Mouse (Mus musculus): ENCODE data around the gene Zfp64. TPM values are rescaled to one million over a fixed set of nuclear protein-coding genes. Genes with fewer than 3 reads are reported as not detected.
A peak's percentile ranks its signal among the peaks of the same experiment; 100 is the strongest.

The Zfp64 gene
- polyA plus RNA-seq, 1 experiment: 18.9 TPM

DNA sequence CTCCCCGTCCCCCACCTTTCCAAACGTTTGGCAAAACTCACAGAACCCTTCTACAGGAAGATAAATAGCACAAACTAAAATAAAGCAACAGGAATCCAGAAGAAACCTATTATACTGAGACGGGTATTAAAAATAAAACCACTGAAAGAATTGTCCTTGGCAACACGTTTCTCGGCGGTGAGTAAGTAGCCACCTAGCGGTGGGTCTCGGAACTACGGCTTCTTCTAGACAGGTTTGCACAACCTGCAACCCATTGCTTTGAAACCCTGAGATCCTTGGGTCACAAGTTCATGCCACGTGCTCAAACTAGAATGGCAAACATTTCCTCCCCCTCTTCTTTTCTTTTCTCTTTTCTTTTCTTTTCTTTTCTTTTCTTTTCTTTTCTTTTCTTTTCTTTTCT lies 25.7 kb downstream of the Zfp64 start:
- H3K4me1 ChIP-seq (ENCODE audit: control insufficient read depth, insufficient read depth, low read length): no peaks in the 10 kb centered on the region
- H3K27ac ChIP-seq (ENCODE audit: insufficient read depth, low read length): no peak overlapping the region
- peak; percentile 61 for TF ChIP-seq CTCF (IDR thresholded peaks at IDR 0.05; ENCODE audit: extremely low read depth, insufficient read depth, low read length)
- no peak for TF ChIP-seq POLR2A (IDR thresholded peaks at IDR 0.05; ENCODE audit: extremely low read depth, insufficient read depth, low read length)
- H3K4me3 ChIP-seq (ENCODE audit: insufficient read depth, low read length): no peak overlapping the region

DNA sequence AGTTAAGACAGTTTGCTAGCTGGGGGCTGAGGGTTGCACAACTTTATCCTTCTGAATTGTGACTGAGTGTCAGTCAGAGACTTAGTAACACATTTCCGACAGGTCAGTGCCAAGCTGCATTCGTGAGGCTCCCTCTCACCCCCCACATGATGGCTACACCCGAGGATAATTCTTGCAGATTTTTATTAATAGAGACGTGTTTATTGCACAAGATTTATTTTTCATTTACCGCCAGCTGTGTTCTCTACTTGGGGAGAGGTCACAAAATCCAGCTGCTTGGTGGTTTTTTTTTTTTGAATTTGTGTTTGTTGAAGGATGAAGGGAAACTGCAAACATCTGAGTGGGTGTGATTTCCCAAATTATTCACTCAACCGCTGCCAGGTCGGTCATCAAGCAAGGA lies 28.0 kb downstream of the Zfp64 start:
- Histone ChIP-seq H3K27ac (ENCODE audit: insufficient read depth, low read length) (no peak overlapping the region), H3K4me1 (ENCODE audit: control insufficient read depth, insufficient read depth, low read length) (no peaks in the 10 kb centered on the region), H3K4me3 (ENCODE audit: insufficient read depth, low read length) (no peak overlapping the region)
- TF ChIP-seq CTCF (IDR thresholded peaks at IDR 0.05; ENCODE audit: extremely low read depth, insufficient read depth, low read length): no peak
- TF ChIP-seq POLR2A (IDR thresholded peaks at IDR 0.05; ENCODE audit: extremely low read depth, insufficient read depth, low read length): no peak

DNA sequence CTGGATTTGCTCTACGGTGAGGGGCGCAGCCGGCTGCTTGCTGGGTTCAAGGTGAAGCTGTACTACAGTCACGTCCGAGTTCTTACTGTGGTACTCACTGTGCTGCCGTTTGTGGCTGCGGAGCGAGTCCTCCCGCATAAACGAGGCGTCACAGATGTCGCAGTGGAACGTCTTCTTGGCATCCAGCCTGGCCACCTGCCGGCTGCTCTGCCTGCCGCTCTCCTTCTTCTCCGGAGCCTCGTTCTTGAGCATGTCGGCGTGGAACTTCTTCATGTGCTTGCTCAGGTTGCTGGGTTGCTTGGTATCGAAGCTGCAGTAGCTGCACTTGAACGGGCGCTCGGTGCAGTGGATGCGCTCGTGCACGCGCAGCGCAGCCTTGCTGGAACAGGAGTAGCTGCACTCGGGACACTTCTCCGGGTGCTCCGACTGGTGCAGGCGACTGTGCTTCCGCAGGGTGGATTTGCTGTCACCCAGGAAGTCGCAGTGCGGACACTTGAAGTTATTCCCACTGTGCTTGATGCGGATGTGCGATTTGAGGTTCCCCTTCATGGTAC lies 29.1 kb downstream of the Zfp64 start:
- Histone ChIP-seq H3K27ac (ENCODE audit: insufficient read depth, low read length) (no peak overlapping the region), H3K4me1 (ENCODE audit: control insufficient read depth, insufficient read depth, low read length) (no peaks in the 10 kb centered on the region), H3K4me3 (ENCODE audit: insufficient read depth, low read length) (no peak overlapping the region)
- TF ChIP-seq CTCF (IDR thresholded peaks at IDR 0.05; ENCODE audit: extremely low read depth, insufficient read depth, low read length): no peak
- peak; percentile 39; the same call in 1 of the 2 replicates for TF ChIP-seq POLR2A (IDR thresholded peaks at IDR 0.05; ENCODE audit: extremely low read depth, insufficient read depth, low read length)

DNA sequence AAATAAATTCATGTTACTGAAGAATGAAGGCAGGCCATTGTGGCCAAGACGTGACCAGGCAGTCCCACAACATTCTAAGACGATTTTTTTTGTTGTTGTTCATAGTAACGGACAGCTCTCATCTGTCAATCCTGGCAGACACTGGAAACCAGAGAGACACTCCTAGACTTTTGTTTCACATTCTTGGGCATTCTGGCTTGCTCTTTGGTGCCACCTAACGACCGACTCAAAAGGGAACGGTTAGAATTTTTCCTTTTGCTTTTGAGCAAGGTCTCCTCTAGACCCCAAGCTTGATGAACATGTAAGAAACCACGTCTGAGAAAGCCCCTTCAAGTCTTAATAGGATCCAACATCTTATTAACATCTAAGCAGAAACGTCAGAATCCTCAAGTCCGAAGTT lies 31.7 kb downstream of the Zfp64 start:
- no peak overlapping the region for H3K27ac ChIP-seq (ENCODE audit: insufficient read depth, low read length)
- H3K4me1 ChIP-seq (ENCODE audit: control insufficient read depth, insufficient read depth, low read length): no peaks in the 10 kb centered on the region
- no peak overlapping the region for H3K4me3 ChIP-seq (ENCODE audit: insufficient read depth, low read length)
- TF ChIP-seq POLR2A (IDR thresholded peaks at IDR 0.05; ENCODE audit: extremely low read depth, insufficient read depth, low read length) (no peak), CTCF (IDR thresholded peaks at IDR 0.05; ENCODE audit: extremely low read depth, insufficient read depth, low read length) (peak; percentile 64)

DNA sequence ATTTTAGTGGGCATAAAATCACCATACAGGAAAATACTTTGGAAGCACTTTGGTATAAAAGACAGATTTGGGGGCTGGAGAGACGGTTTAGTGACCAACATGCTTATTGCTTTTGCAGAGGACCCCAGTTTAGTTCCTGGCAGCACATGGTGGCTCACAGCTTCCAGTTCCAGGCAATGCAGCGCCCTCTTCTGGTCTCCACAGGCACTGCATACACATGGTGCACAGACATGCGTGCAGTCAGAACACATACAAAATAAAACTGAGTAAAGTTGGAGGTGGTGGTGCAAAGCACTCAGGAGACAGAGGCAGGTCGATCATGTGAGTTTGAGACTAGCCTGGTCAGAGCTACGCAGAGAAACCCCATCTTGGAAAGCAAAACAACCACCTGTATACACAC lies 32.9 kb downstream of the Zfp64 start:
- H3K4me3 ChIP-seq (ENCODE audit: insufficient read depth, low read length): no peak overlapping the region
- no peaks in the 10 kb centered on the region for H3K4me1 ChIP-seq (ENCODE audit: control insufficient read depth, insufficient read depth, low read length)
- no peak overlapping the region for H3K27ac ChIP-seq (ENCODE audit: insufficient read depth, low read length)
- TF ChIP-seq CTCF (IDR thresholded peaks at IDR 0.05; ENCODE audit: extremely low read depth, insufficient read depth, low read length) (peak; percentile 14; the same call in 1 of the 2 replicates), POLR2A (IDR thresholded peaks at IDR 0.05; ENCODE audit: extremely low read depth, insufficient read depth, low read length) (no peak)

DNA sequence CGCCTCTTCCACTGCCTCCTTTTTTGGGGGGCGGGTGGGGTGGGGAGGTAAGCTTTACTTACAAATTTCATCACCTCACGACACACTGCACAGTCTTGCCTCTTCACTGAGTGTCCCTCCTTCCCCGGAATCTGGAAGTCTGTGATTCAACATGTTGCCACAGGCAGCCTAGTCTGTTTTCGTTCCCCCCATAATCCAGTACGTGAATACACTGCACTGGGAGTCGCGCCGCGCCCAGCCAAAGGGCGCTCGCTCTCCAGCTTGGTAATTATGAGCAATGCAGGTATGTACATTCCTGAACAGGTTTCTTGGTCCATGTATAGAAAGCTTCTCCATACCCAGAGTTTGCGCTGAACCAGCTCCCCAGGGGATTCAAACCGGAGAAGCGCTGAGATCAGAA lies 35.4 kb downstream of the Zfp64 start:
- TF ChIP-seq CTCF (IDR thresholded peaks at IDR 0.05; ENCODE audit: extremely low read depth, insufficient read depth, low read length) (no peak), POLR2A (IDR thresholded peaks at IDR 0.05; ENCODE audit: extremely low read depth, insufficient read depth, low read length) (no peak)
- Histone ChIP-seq H3K4me1 (ENCODE audit: control insufficient read depth, insufficient read depth, low read length) (no peaks in the 10 kb centered on the region), H3K4me3 (ENCODE audit: insufficient read depth, low read length) (no peak overlapping the region), H3K27ac (ENCODE audit: insufficient read depth, low read length) (no peak overlapping the region)

DNA sequence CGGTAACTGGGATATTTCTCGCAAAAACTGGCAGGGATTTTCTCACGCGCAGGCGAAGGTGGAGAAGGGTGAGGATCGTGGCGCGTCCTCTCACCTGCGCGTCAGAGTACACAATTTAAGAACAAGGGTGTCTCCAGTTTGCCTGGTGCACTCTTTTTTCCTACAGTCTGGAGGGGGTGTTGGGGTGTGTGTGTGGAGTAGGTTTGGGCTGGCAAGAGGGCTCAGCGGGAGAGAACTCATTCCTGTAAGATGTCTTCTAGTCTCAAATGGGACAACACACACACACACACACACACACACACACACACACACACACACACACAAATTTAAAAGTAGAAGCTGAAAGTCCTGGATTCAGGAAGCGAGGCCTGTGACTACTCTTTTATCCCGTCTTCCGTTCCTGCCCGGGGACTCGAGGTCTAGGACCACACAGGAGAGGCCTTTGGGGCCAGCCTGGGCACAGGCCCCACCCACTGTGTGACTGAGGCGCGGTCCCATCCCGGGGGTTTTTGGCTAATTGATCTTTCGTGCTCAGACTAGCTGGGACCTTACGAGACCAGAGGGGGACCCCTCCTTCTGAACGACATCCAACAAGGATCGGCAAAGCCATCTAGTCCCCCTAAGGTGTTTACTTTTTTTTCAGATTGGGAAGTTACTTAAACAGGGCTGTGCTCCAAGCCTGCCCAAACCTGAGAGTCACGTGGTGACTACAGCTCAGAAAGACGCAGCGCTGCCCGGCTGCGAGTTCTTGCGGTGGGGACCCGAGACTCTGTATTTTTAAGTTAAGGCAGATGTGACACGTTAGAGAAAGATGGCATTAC lies 42.3 kb downstream of the Zfp64 start:
- H3K27ac ChIP-seq (ENCODE audit: insufficient read depth, low read length): no peak overlapping the region
- H3K4me1 ChIP-seq (ENCODE audit: control insufficient read depth, insufficient read depth, low read length): no peaks in the 10 kb centered on the region
- no peak for TF ChIP-seq POLR2A (IDR thresholded peaks at IDR 0.05; ENCODE audit: extremely low read depth, insufficient read depth, low read length)
- no peak for TF ChIP-seq CTCF (IDR thresholded peaks at IDR 0.05; ENCODE audit: extremely low read depth, insufficient read depth, low read length)
- peak overlapping the region; percentile 22; the same call in 1 of the 2 replicates for H3K4me3 ChIP-seq (ENCODE audit: insufficient read depth, low read length)

DNA sequence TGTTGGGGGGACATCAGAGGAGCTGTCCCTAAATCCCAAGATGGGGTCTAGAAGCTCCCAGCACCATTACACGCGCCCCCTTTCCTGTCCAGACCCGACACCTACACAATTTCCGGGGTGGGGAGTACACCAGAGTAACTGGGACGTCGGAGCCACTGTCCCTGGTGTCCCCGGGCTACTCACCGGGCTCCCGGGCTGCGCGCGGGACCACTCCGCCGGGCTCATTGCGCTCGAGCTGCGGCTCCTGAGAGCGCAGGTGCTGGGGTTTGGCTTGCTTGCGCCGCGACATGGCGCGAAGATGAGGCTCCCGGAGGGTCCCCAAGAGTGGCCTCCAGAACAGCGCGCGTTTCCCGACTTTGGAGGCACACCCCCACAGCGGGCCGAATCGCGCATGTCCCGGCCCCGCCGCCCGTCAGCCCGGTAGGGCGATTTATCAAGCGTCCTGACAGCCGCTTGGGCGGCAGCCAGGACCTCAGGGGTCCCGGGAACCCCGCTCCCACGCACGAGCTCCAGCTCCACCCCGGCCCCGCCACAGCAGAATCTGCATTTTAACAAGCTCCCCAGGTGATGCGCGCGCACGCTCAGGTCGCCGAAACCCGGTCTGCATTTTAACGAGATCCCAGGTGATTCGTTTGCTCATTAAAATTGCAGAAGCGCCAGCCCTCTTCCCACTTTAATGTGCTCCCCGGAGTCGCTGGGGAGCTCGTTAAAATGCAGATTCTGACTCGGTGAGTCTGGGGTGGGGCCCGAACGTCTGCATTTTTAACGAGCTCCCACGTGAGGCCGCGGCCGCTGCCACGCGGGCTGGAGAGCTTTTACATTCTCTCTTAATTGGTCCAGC lies 43.1 kb downstream of the Zfp64 start:
- Histone ChIP-seq H3K4me3 (ENCODE audit: insufficient read depth, low read length) (peak overlapping the region; percentile 22), H3K4me1 (ENCODE audit: control insufficient read depth, insufficient read depth, low read length) (no peaks in the 10 kb centered on the region), H3K27ac (ENCODE audit: insufficient read depth, low read length) (no peak overlapping the region)
- TF ChIP-seq POLR2A (IDR thresholded peaks at IDR 0.05; ENCODE audit: extremely low read depth, insufficient read depth, low read length) (no peak), CTCF (IDR thresholded peaks at IDR 0.05; ENCODE audit: extremely low read depth, insufficient read depth, low read length) (no peak)

DNA sequence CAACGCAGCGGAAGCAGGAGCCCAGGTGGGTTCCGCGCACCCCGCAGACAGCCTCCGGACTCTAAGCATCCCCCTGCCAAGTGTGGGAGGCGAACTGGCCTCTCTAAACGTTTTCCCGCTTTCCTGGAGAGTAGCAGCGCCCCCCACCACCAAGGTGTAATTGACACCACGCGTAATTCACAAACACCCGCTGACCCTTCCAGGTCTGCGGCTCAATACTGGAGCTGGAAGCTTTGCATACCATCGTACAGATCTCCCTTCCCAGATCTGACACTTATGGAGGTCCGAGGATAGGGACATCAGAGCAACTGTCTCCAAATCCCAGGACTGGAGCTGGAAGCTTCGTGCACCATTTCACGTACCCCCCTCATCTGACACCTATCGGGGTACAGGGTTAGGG lies 43.9 kb downstream of the Zfp64 start:
- Histone ChIP-seq H3K4me1 (ENCODE audit: control insufficient read depth, insufficient read depth, low read length) (no peaks in the 10 kb centered on the region), H3K4me3 (ENCODE audit: insufficient read depth, low read length) (peak overlapping the region; percentile 22; the same call in 1 of the 2 replicates), H3K27ac (ENCODE audit: insufficient read depth, low read length) (no peak overlapping the region)
- TF ChIP-seq POLR2A (IDR thresholded peaks at IDR 0.05; ENCODE audit: extremely low read depth, insufficient read depth, low read length) (no peak), CTCF (IDR thresholded peaks at IDR 0.05; ENCODE audit: extremely low read depth, insufficient read depth, low read length) (no peak)
